27 mouse cellular contexts compared by ENCODE assay signal in the genomic region with DNA sequence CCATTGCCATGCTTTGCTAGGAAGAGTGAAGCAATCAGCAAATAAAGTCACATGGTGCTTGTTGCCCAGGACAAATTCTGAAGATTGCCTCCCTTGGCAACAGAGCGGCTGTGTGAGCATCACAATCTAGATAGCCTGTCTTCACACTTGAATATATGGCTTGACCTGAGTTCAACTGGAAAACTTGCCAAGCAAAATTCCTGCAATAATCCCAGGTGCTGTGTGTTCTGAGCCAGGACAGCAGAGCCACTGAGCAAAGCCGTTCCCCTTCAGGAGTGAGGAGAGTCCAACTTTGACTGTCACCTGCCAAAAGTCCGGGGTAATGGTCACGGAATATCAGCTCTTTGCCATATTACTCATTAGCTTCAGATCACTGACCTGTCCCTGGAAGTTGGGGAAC.
"Had no signal": no experiment of that assay in that cellular context is flagged by ENCODE, and none has a peak within 500 bp of the region (broad histone marks: within the 10 kb centered on the region; RNA-seq: fewer than 3 reads in every experiment).

No protein-coding gene starts in this region.

- H3K4me1 ChIP-seq: forebrain, embryonic 10.5 days had no signal

- H3K9ac ChIP-seq: embryonic facial prominence, embryonic 12.5 days; embryonic facial prominence, embryonic 13.5 days; embryonic facial prominence, embryonic 15.5 days; forebrain, embryonic 12.5 days; forebrain, embryonic 13.5 days; forebrain, embryonic 15.5 days; forebrain, postnatal 0 days had no signal

- H3K4me3 ChIP-seq: embryonic facial prominence, embryonic 10.5 days; embryonic facial prominence, embryonic 12.5 days; embryonic facial prominence, embryonic 13.5 days; embryonic facial prominence, embryonic 15.5 days; erythroblast, embryonic 14.5 days; forebrain, embryonic 10.5 days; forebrain, embryonic 12.5 days; forebrain, embryonic 13.5 days; forebrain, embryonic 15.5 days; gastrocnemius, adult 2 months; heart, adult 2 months had no signal

- H3K4me2 ChIP-seq: embryonic facial prominence, embryonic 12.5 days; embryonic facial prominence, embryonic 13.5 days; embryonic facial prominence, embryonic 15.5 days; forebrain, embryonic 12.5 days; forebrain, embryonic 13.5 days; forebrain, embryonic 15.5 days had no signal

- ATAC-seq: forebrain, embryonic 13.5 days; forebrain, embryonic 14.5 days; forebrain, embryonic 15.5 days; forebrain, embryonic 16.5 days; forebrain, postnatal 0 days had no signal

- H3K36me3 ChIP-seq: embryonic facial prominence, embryonic 10.5 days; embryonic facial prominence, embryonic 12.5 days; embryonic facial prominence, embryonic 13.5 days; embryonic facial prominence, embryonic 15.5 days; forebrain, embryonic 10.5 days; forebrain, embryonic 12.5 days; forebrain, embryonic 15.5 days had no signal

- DNase-seq: cerebellum, adult 8-10 months; cerebellum, adult 9-10 months; cerebellum, adult 9-11 months; cerebellum, postnatal 10 days; cerebellum, postnatal 14 days; cerebellum, postnatal 25 days; cerebellum, postnatal 36 days; embryo, embryonic 11 days; forebrain, postnatal 0 days; gastrocnemius, adult 2 months; gastrocnemius, postnatal 10 days; gastrocnemius, postnatal 14 days; gastrocnemius, postnatal 25 days; gastrocnemius, postnatal 36 days; heart, adult 11 months; heart, adult 2 months had no signal

- H3K27ac ChIP-seq: embryonic facial prominence, embryonic 10.5 days; embryonic facial prominence, embryonic 12.5 days; embryonic facial prominence, embryonic 13.5 days; embryonic facial prominence, embryonic 15.5 days; forebrain, embryonic 10.5 days; forebrain, embryonic 12.5 days; forebrain, embryonic 13.5 days; forebrain, embryonic 15.5 days; gastrocnemius, adult 2 months; heart, adult 2 months had no signal

- H3K9me3 ChIP-seq: embryonic facial prominence, embryonic 10.5 days; embryonic facial prominence, embryonic 12.5 days; embryonic facial prominence, embryonic 13.5 days; embryonic facial prominence, embryonic 15.5 days; forebrain, embryonic 10.5 days; forebrain, embryonic 12.5 days; forebrain, embryonic 13.5 days; forebrain, embryonic 15.5 days had no signal

- H3K27me3 ChIP-seq: embryonic facial prominence, embryonic 12.5 days; embryonic facial prominence, embryonic 13.5 days; embryonic facial prominence, embryonic 15.5 days had no signal
